Mouse (Mus musculus): ENCODE data around the gene Kat5. TPM values are rescaled to one million over a fixed set of nuclear protein-coding genes. Genes with fewer than 3 reads are reported as not detected.

Gene Kat5
- polyA plus RNA-seq, 1 experiment from 2014 or later, result 45.6 TPM

- Histone ChIP-seq H3K4me2 (ENCODE audit: low read depth, low read length) (no peak overlapping the region), H3K27ac (ENCODE audit: low read depth, low read length) (no peak overlapping the region), H3K36me3 (ENCODE audit: control insufficient read depth, insufficient read depth, low read length) (no peaks in the 10 kb centered on the region), H3K27me3 (ENCODE audit: control insufficient read depth, insufficient read depth, low read length) (no peaks in the 10 kb centered on the region; the same call in 1 of the 2 replicates), H3K4me3 (ENCODE audit: low read depth, low read length) (no peak overlapping the region), H3K4me1 (ENCODE audit: control insufficient read depth, insufficient read depth, low read length) (0 out of 2 replicates have a peak, but pooled peaks cover 10% of the 10 kb centered on the region), H3K9ac (replicated peaks; ENCODE audit: low read depth, low read length) (no peak overlapping the region), H3K9me3 (ENCODE audit: control insufficient read depth, low read length) (no peaks in the 10 kb centered on the region)
- no peak for ATAC-seq (ENCODE audit: low read depth)
- WGBS, result 93% methylated on average over 10 of the region's 10 CpGs
Measured at GRCm38 (mm10) chr19:5569521-5569920, 40.5 kb downstream of the Kat5 start.

DNA sequence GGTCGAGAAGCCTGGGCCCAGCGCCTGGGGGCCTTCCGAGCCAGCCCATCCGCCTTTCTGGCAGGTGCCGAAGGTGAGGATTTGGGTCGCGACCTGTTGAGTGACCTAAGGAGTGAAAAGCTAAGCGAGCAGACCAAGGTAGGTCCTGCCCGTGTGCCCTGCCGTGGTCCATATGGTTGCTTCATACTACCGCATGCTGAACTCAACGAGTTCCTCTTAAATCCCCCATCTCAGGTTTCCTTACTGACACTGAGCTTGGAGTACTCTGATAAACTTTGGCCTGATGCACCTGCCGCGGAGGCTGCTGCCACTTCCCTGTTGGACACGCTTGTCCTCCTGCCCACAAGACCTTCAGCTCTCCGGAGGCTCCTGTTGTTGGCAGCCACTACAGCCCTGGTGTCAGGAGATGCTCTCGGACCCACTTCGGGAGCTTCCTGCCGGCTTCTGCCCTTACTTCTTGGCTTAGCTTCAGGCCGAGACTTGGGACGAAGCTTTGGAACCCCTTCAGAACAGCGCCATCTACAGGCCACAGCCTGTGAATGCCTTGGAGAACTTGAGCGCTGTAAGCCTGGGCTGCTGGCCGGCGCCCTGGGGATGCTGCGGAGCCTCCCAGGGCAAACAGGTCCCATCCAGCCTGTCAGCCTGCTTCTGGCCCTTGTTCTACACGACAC lies 41.4 kb downstream of the Kat5 start:
- 0 out of 2 replicates have a peak, but pooled peaks cover 10% of the 10 kb centered on the region for H3K4me1 ChIP-seq (ENCODE audit: control insufficient read depth, insufficient read depth, low read length)
- H3K36me3 ChIP-seq (ENCODE audit: control insufficient read depth, insufficient read depth, low read length), result no peaks in the 10 kb centered on the region
- ATAC-seq (ENCODE audit: low read depth), result no peak
- no peak overlapping the region for H3K27ac ChIP-seq (ENCODE audit: low read depth, low read length)
- H3K4me3 ChIP-seq (ENCODE audit: low read depth, low read length), result peak overlapping the region; percentile 72
- 9% methylated on average over 27 of the region's 27 CpGs for WGBS
- H3K9ac ChIP-seq (replicated peaks; ENCODE audit: low read depth, low read length), result peak overlapping the region; percentile 78; the same call in 1 of the 2 replicates
- H3K9me3 ChIP-seq (ENCODE audit: control insufficient read depth, low read length), result no peaks in the 10 kb centered on the region
- no peaks in the 10 kb centered on the region; the same call in 1 of the 2 replicates for H3K27me3 ChIP-seq (ENCODE audit: control insufficient read depth, insufficient read depth, low read length)
- peak overlapping the region; percentile 85 for H3K4me2 ChIP-seq (ENCODE audit: low read depth, low read length)

GRCm38 (mm10) chr19:5567534-5568469 lies 42.2 kb downstream of the Kat5 start, which contains the start of gene Ap5b1:
Gene Ap5b1, plus strand, starts transcription at chr19:5568025.
- 0 out of 2 replicates have a peak, but pooled peaks cover 10% of the 10 kb centered on the region for H3K4me1 ChIP-seq (ENCODE audit: control insufficient read depth, insufficient read depth, low read length)
- H3K9ac ChIP-seq (replicated peaks; ENCODE audit: low read depth, low read length), result peak within 1 kb of the TSS; percentile 78
- ATAC-seq (ENCODE audit: low read depth), result peak; percentile 90
- no peaks in the 10 kb centered on the region for H3K36me3 ChIP-seq (ENCODE audit: control insufficient read depth, insufficient read depth, low read length)
- H3K9me3 ChIP-seq (ENCODE audit: control insufficient read depth, low read length), result no peaks in the 10 kb centered on the region
- H3K27me3 ChIP-seq (ENCODE audit: control insufficient read depth, insufficient read depth, low read length), result peaks cover 3% of the 10 kb centered on the region; the same call in 1 of the 2 replicates
- WGBS, result under 1% methylated on average over 69 of the region's 102 CpGs
- H3K4me3 ChIP-seq (ENCODE audit: low read depth, low read length), result peak within 1 kb of the TSS; percentile 72
- peak within 1 kb of the TSS; percentile 85 for H3K27ac ChIP-seq (ENCODE audit: low read depth, low read length)
- peak within 1 kb of the TSS; percentile 85 for H3K4me2 ChIP-seq (ENCODE audit: low read depth, low read length)

GRCm38 (mm10) chr19:5567180-5567533 lies 42.9 kb downstream of the Kat5 start:
- 2% methylated on average over 26 of the region's 26 CpGs for WGBS
- peak; percentile 41 for ATAC-seq (ENCODE audit: low read depth)
- H3K27ac ChIP-seq (ENCODE audit: low read depth, low read length), result peak overlapping the region; percentile 85; the same call in 1 of the 2 replicates
- H3K4me2 ChIP-seq (ENCODE audit: low read depth, low read length), result peak overlapping the region; percentile 85
- H3K36me3 ChIP-seq (ENCODE audit: control insufficient read depth, insufficient read depth, low read length), result no peaks in the 10 kb centered on the region
- peaks cover 6% of the 10 kb centered on the region for H3K27me3 ChIP-seq (ENCODE audit: control insufficient read depth, insufficient read depth, low read length)
- H3K9ac ChIP-seq (replicated peaks; ENCODE audit: low read depth, low read length), result peak overlapping the region; percentile 78
- H3K9me3 ChIP-seq (ENCODE audit: control insufficient read depth, low read length), result no peaks in the 10 kb centered on the region
- H3K4me3 ChIP-seq (ENCODE audit: low read depth, low read length), result peak overlapping the region; percentile 72
- 0 out of 2 replicates have a peak, but pooled peaks cover 10% of the 10 kb centered on the region for H3K4me1 ChIP-seq (ENCODE audit: control insufficient read depth, insufficient read depth, low read length)

- Histone ChIP-seq H3K4me1 (ENCODE audit: control insufficient read depth, insufficient read depth, low read length) (0 out of 2 replicates have a peak, but pooled peaks cover 10% of the 10 kb centered on the region), H3K27ac (ENCODE audit: low read depth, low read length) (no peak overlapping the region), H3K4me2 (ENCODE audit: low read depth, low read length) (no peak overlapping the region), H3K9me3 (ENCODE audit: control insufficient read depth, low read length) (no peaks in the 10 kb centered on the region), H3K27me3 (ENCODE audit: control insufficient read depth, insufficient read depth, low read length) (peaks cover 14% of the 10 kb centered on the region), H3K9ac (replicated peaks; ENCODE audit: low read depth, low read length) (no peak overlapping the region), H3K36me3 (ENCODE audit: control insufficient read depth, insufficient read depth, low read length) (no peaks in the 10 kb centered on the region), H3K4me3 (ENCODE audit: low read depth, low read length) (no peak overlapping the region)
- 49% methylated on average over 5 of the region's 5 CpGs for WGBS
- ATAC-seq (ENCODE audit: low read depth), result no peak
Measured at GRCm38 (mm10) chr19:5566316-5566715, 43.7 kb downstream of the Kat5 start.

DNA sequence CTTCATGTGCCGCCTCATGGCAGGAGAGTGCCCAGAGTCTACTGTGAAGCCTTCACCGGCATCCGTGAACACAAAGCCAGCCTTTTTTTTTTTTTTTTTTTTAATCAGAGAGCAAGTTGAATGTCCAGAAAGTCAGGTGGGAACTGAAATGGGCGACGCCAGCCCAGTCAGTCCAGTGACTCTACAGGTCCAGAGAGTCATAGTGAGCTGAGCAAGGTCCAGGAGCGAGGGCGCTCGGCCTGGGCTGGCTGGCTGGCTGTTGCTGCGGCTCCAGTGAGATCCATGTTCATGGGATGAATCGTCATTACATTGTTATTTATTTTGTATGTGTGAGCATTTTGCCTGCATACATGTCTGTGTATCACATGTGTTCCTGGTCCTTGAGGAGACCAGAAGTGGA lies 47.3 kb downstream of the Kat5 start:
- H3K9ac ChIP-seq (replicated peaks; ENCODE audit: low read depth, low read length), result no peak overlapping the region
- ATAC-seq (ENCODE audit: low read depth), result no peak

GRCm38 (mm10) chr19:5561886-5562285 lies 48.2 kb downstream of the Kat5 start:
- H3K36me3 ChIP-seq (ENCODE audit: control insufficient read depth, insufficient read depth, low read length), result no peaks in the 10 kb centered on the region
- H3K27ac ChIP-seq (ENCODE audit: low read depth, low read length), result no peak overlapping the region
- peaks cover 55% of the 10 kb centered on the region for H3K27me3 ChIP-seq (ENCODE audit: control insufficient read depth, insufficient read depth, low read length)
- no peaks in the 10 kb centered on the region for H3K9me3 ChIP-seq (ENCODE audit: control insufficient read depth, low read length)
- ATAC-seq (ENCODE audit: low read depth), result no peak
- peaks cover 14% of the 10 kb centered on the region for H3K4me1 ChIP-seq (ENCODE audit: control insufficient read depth, insufficient read depth, low read length)
- H3K9ac ChIP-seq (replicated peaks; ENCODE audit: low read depth, low read length), result no peak overlapping the region
- WGBS, result 53% methylated on average over 3 of the region's 3 CpGs
- H3K4me2 ChIP-seq (ENCODE audit: low read depth, low read length), result no peak overlapping the region
- H3K4me3 ChIP-seq (ENCODE audit: low read depth, low read length), result no peak overlapping the region

More for the DNA sequence above, 47.3 kb downstream of the Kat5 start:
- Histone ChIP-seq H3K4me2 (ENCODE audit: low read depth, low read length) (no peak overlapping the region), H3K36me3 (ENCODE audit: control insufficient read depth, insufficient read depth, low read length) (no peaks in the 10 kb centered on the region), H3K4me1 (ENCODE audit: control insufficient read depth, insufficient read depth, low read length) (peaks cover 19% of the 10 kb centered on the region), H3K4me3 (ENCODE audit: low read depth, low read length) (no peak overlapping the region), H3K27ac (ENCODE audit: low read depth, low read length) (no peak overlapping the region), H3K9me3 (ENCODE audit: control insufficient read depth, low read length) (no peaks in the 10 kb centered on the region), H3K27me3 (ENCODE audit: control insufficient read depth, insufficient read depth, low read length) (peaks cover 50% of the 10 kb centered on the region)
- 89% methylated on average over 10 of the region's 10 CpGs for WGBS

DNA sequence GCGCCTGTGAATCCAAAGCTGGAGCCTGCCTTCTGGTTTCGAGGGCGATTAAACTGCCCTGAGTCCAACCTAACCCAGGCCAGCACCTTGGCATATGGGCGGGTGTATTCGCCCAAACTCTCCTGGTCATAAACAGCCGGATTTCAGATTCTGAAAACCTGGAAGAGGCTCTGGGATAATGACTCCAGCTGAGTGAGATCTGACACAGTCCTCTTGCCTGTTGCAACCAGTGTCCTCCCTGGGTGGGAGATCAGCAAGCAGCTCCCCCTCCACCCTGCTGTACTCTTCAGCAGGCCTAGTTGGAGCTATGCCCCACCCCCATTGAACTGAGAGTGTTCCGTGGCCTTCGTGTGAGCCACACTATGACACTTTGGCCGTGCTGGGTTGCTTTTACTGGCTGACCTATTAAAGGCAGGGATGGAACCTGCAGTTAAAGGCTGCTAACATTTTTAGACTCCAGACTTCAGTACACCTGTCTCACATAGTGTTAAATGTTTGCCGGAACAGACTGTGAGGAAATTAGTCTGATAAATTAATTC lies 48.7 kb downstream of the Kat5 start:
- Histone ChIP-seq H3K9me3 (ENCODE audit: control insufficient read depth, low read length) (no peaks in the 10 kb centered on the region), H3K4me2 (ENCODE audit: low read depth, low read length) (peak overlapping the region; percentile 50; the same call in 1 of the 2 replicates), H3K27ac (ENCODE audit: low read depth, low read length) (no peak overlapping the region), H3K9ac (replicated peaks; ENCODE audit: low read depth, low read length) (no peak overlapping the region), H3K4me3 (ENCODE audit: low read depth, low read length) (peak overlapping the region; percentile 27; the same call in 1 of the 2 replicates), H3K27me3 (ENCODE audit: control insufficient read depth, insufficient read depth, low read length) (peaks cover 59% of the 10 kb centered on the region), H3K36me3 (ENCODE audit: control insufficient read depth, insufficient read depth, low read length) (no peaks in the 10 kb centered on the region), H3K4me1 (ENCODE audit: control insufficient read depth, insufficient read depth, low read length) (peaks cover 12% of the 10 kb centered on the region)
- no peak for ATAC-seq (ENCODE audit: low read depth)
- 16% methylated on average over 10 of the region's 10 CpGs for WGBS

All from neural tube, embryonic 14.5 days (tissue).